Mouse (Mus musculus) hindlimb bud, embryonic 11.5 days (tissue): ENCODE data around the gene Wipf1.
"Not testable (repeated sequence)": the region's sequence is repeated elsewhere in the genome, so short reads cannot be mapped to it uniquely, and the experiment has no call there.

Experiments used
- DNase-seq: peaks from one replicate; pipeline ENCODE4 v3.0.0-alpha.2; 2012; ENCODE audit warnings: low read depth, low spot score; ENCODE audit errors: extremely low spot score

Wipf1 gene

DNA sequence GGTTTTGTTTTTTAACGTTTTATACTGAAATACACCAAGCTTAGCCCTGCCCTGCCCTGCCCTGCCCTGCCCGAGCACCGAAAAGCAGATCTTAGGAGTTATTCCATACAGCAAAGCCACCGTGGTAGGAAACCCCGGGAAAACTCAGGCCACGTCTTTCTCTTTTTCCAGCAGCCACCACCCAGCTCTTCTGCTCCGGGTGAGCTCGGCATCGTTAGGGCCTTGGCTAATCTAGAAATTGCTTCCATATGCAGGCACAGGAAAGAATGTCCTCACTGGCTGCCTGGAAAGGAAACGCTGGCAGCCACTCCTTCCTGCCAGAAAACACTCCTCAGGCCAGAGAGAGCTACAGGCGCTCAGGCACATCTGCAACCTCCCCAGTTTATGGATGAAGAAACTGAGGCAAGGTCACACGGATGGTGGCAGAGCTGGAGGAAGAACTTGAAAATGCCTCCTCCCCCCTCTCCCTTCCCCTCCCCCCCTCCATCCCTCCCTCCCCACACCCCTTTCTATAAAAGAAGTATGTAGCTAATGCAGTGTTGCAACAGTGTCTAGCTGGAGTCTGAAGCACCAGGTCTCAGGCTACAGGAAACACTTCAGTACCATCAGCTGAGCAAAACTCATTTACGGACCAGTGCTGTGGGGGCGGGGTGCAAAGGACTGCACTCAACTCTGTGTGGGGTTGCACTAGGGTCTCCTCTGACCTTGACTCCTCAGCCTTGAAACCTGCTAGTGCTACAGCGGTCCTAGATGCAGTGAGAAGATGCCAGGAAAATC, 20.1 kb downstream of the Wipf1 start:
- no peak for DNase-seq

DNA sequence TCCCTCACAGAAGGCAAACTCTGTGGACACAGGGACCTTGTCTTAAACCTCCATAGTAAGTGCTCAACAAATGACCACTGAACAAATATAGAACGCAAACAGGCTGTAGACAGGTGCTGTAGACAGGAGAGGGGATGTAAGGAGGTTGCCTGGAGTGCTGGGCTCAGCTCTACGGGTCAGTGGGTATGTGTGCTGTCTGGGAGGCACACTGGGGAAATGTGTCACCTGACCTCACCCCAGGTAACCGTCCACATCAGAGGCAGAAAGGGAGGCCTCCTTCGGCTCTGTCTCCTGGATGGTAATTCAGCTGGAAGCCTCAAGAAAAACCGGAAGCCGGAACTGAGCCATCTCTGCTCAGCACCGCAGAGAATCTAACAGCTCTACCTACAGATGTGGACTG, 21.6 kb downstream of the Wipf1 start:
- no peak for DNase-seq

DNA sequence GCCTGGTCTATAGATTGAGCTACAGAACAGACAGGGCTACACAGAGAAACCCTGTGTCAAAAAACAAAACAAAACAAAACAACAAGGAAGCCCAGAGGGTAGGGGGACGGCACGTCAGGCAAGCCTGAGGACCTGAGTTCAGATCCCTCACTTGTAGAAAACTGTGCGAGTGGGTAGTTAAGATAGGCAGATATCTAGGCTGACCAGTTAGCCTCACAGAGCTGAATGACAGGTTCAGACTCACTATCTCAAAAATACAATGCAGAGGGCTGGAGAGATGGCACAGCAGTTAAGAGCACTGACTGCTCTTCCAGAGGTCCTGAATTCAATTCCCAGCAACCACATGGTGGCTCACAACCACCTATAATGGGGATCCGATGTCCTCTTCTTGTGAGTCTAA, 23.2 kb downstream of the Wipf1 start:
- not testable (repeated sequence) for DNase-seq

DNA sequence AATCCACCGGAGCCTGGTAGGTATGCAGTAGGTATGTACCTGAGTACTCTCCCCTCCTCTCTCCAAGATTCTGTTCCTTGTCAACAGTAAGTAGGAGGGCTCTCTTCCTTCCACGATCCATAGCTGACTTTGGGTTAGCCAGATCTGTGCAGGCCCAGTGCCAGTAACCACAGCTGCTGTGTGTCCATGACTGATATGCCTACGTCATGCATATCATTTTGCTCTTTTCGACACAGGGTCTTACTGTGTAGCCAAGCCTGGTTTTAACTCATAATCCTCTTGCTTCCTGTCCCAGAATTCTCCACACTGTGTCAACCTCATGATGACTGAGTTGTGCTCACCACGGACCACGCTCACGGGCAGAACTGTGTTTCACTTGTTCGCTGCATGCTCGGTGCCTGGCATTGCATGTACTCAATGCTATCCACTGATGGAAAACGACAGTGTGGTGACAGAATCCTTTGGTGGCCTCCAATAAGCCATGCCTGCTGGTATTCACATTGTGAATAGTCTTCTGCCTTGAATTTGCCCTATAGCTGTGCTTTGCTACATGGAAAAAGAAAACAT, 26.6 kb downstream of the Wipf1 start:
- DNase-seq = no peak

DNA sequence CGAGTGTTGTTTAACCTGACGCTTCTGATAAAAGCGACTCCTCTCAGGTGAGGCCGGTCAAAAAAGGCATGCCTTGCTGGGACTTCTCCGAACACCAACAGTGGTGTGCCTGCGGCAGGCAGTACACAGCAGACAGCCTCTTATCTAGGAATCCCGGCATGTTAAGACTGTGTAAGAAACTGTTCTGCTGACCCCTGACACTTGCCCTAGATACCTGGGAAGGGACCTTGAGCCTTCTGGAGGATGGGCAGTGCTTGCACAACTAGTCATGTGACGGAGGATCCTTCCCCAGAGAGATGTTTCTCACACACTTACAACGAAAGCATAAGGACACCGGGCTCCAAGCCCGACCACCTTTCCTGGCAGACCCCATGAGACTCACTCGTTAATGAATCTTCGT, 28.7 kb downstream of the Wipf1 start:
- no peak for DNase-seq

DNA sequence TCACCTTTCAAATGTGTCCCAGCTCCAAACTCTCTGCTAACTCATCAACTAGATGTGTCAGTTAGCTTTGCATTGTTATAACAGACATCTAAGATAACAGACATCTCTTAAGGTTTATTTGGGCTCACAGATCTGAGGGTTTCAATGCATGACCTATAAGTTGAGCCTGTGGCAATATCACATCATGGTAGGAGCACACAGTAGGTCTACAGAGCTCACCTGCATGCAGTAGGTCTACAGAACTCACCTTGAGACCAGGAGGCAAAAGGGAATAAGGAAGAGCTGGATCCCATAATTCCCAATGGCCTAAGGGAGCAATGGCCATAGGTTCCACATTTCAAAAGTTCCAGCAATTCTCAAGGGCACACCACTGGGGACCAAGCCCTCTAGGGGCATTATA, 31.2 kb downstream of the Wipf1 start:
- no peak for DNase-seq

DNA sequence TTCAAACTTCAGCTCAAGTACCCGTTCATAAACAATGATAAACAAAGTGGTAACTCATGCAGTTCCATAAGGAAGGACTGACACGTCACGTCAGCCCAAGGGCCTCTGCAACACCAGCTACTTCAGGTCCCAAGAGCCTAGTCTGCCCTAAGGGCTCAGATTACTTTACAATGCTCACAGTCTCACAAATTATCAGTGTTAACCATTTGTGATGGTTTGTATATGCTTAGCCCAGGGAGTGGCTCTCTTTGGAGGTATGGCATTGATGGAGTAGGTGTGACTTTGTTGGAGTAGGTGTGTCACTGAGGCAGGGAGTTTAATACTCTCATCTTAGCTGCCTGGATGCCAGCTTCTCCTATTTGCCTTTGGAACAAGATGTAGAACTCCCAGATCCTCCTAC, 32.0 kb downstream of the Wipf1 start:
- no peak for DNase-seq

DNA sequence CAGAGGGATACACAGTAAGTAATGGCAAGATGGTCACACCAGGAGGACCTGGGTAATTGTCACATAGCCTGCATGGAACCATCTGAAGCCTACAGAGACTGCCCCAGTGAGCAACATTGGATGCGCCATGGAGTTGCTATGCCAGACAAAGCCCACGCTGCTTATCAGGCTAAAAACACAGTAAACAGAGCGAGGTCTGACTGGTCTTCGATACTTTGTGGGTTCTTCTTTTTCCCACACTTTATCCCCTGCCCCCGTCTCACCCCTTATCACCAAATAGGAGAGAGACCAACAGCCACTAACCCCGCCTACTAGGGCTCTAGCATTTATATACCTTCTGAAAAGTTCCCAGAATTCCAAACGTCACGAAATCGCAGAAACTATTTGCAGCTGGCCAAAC, 32.6 kb downstream of the Wipf1 start:
- no peak for DNase-seq

DNA sequence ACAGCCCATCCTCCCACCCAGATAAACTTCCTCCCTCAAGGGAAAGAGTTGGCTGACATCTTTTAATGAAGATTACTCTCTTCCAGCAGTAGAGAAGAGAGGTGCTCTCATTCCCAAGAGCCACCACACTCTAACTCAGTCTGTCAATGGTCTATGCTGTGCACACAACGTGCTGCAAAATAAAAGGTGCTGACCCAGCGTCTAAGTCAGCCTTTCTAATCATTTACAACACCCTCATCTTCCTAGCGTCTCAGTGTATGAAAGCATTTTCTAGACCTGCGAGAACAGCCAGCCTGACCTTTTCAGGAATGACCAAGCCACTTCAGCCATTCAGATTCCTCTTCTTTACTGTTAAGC, 33.2 kb downstream of the Wipf1 start:
- no peak for DNase-seq

DNA sequence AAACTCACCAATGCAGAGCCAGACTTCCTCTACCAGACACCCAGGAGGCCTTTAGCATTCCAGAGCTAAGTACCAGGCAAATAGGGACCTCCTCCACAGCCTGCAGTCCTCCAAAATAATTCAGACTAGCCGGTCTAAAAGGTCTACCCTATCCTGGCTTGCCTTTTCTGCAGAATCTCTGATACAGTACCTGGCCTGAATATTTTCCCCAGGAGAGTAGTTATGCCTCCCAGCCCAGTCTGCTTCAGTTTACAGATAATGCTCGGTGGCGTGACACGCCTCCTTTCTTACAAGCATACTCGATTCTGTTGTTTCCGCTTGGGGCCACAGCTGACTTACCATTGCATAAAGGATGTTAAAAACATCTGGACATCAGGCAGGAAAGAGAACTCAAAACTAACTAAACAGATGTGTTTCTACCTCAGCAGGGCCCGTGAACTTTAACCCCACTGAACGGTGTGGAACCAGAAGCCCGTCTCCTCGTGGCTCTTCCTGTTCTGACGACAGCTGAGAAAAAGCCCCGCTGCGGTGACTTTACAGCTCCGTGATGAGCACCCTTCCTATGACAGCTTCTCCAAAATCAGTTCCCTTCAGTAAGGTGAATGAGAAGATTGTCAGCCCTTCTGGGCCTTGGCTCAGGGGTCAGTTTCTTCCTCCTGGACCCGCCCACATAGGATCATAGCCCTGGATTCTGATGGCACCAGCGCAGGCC, 33.8 kb downstream of the Wipf1 start:
- no peak for DNase-seq

DNA sequence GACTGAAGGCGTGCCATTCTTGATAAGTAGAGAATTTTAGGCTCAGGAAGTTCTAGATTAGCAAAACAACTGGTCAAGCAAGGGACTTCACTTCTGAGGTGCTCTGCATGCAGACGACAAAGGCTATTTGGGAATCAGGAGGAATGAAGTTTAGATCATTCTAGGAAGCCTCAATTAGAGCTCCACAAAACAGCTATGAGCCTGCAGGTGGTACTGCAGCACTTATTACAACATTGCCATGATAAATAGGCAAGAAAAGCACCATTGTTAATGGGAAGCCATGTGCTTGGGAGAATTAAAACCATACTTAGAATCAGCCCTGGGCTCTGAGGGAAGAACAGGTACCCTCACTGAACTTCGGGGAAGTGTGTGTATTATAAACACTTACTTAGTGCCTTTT, 36.0 kb downstream of the Wipf1 start:
- DNase-seq = no peak

DNA sequence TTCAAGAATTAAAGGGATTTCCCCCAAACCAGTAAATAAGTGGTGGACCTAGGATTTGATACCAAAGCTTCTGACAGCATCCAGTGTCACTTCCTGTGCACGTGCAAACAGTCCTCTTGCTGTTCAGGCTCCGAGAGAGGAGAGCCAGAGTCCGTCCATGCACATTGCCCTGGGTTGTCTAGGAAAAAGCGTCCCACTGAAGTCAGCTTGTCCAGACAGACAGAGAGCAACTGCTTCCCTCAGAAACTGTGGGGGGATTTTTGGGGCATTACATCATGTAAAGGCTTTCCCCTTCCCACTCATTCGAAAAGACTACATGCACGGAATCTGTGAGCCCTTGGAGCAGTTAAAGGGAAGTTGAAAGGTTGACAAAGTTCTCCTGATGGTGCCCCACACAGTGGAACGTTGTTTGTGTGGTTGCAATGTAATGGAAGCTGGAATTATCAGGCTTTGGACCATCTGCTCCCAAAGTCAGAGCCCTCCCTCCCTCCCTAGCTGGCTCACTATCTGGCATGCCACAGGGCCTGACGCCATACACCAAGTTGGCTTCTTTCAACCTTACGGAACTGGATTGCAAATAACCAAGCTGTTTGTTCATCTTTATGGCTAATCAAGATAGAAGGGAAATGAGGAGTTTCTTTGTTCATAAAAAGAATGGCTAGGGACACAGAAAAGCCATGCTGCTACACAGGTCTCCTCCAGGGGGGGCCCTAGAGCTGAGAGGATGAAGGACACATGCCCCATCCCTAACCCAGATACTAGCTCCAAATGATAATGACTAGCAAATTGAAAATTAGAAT, 37.9 kb downstream of the Wipf1 start:
- no peak for DNase-seq

DNA sequence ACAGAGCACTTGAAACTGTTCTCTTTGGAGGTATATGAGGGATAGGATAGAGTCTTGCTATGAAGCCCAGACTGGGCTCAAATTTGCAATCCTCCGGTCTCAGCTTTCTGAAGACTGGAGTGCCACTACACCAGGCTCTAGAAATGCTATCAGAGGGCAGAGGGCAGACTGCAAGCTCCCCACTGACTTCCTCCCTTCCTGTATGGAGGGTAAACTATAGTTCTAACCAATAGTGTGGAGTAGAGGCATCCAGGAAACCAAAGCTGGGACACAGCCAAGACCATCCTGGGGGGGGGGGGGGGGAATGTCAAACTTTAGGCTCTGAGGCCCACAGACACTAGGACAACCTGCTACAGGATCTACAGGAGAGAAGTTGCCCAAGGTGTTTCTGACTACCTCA, 39.1 kb downstream of the Wipf1 start:
- no peak for DNase-seq

DNA sequence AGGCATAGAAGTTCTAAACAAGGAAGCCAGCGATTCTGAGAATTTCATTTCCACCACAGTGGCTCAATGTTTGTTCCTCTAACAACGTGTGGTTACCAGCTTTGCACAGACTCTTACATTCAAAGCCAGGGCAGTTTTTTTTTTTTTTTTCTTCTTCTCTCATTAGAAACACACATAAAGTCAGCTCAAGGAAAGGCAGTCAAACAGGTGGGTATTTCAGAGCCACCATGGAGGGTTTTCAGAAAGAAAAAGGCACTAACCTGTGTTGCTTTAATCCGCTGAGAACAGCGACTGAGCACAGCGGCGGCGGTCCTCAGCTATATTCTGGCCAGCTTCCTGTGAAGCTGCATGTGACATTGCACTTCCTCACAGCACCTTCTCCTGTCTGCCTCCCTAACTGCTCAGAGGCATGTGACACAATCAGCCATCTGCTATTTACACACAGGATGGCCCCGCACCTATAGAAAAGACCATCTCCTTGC, 43.4 kb downstream of the Wipf1 start:
- DNase-seq = no peak

DNA sequence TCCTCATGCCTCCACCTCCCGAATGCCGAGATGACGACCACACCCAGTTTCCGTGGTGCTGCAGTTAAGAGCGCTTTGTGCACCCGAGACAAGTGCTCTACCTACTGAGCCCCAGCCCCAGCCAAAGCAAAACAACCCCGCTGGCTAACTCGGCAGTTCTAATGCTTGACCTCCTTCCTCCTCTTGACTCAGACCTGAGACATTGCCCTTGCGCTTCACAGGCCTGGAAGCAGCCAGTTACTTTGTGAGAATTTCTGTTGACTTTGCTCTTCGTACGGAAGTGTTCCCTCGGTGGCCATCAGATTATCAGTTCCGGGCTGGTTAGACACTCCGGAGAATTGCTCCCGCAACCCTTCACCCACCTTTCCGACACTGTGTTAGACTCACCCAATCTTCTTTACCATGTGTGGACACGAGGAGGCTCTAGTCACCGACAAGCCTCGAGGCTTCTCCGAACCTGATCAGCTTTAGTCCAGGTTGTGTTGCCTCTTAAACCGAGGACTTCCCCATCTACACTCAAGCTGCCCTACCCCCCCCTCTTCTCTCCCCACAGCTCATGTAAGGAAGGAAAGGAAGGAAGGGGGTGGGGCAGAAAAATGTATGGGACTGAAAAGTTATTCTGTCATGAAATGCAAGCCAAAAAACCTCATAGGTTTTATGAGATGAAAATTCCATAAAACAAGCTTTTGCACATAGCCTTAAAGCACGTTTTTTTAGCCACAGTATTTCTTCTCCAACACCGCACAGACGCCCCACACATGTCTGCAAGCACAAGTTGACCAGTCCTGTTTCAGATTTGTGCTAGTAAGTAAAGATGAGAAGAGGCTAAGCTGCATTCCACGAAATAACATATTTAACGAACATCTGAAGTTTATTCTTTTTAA, 44.1 kb downstream of the Wipf1 start:
- DNase-seq = no peak

DNA sequence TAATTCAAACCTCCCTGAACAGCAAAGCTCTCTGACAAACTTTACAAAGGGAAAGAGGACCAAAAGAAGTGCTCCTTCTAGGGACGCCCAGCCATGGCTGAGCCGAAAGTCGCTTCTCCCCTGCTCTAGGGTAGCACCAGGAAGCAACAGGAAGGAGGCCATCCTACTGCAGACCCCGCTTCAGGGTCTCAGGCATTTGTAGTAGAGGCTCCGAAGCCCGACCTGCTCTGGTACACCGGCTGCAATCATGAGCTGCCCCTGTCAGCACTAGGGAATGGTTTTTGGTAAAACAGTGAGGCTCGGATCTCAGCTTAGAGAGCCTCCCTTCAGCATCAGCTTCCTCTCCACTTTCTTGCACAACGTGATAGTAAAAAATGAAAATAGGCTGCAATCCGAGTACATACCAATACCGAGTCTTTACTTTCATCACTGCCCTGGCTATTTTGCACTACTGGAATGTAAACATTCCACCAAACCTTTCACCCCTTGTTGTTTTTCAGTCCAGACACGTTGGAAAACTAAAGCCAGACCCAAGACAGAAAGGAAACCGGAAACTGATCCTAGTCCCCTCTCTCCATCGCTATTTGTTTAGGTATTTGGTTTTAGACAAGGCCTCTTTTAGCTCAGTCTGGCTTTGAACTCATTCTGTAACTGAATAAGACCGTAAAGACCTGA, 44.8 kb downstream of the Wipf1 start:
- DNase-seq = no peak

DNA sequence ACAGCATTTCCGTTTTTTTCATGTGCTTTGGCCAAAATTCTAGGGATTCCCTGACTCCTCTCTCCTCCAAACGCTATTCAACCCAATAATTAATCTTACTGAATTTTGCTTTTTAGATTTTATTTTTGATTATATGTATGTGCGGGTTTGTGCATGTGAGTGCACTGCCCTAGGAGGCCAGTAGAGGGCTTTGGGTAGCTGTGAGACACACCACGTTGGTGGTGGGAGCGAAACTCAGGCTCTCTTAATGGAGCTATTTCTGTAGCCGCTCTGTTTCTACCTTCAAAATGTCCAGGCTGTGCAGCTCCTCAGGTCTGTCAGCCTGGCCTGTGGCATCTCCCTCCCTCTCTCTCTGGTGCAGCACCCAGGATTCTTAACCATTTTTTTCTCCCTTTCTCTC, 50.7 kb downstream of the Wipf1 start:
- DNase-seq = no peak

DNA sequence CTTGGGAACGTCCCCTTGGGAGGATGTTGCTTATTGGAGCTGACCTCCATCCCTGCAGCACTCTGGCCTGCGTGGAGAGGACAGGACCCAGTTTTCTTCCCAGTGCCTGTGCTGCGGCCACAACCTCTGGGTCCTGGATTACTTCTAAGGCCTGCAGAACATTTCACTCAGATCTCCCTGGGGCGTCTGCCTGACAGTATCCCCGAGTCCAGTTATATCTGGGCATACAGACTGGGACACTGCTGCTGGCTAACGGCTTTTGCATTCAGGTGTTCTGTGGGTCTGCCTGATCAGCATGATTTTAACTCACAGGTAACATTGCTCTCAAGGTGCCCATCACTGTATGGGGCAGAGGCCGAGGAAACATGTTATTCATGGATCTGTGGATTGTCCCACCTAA, 52.0 kb downstream of the Wipf1 start:
- no peak for DNase-seq

DNA sequence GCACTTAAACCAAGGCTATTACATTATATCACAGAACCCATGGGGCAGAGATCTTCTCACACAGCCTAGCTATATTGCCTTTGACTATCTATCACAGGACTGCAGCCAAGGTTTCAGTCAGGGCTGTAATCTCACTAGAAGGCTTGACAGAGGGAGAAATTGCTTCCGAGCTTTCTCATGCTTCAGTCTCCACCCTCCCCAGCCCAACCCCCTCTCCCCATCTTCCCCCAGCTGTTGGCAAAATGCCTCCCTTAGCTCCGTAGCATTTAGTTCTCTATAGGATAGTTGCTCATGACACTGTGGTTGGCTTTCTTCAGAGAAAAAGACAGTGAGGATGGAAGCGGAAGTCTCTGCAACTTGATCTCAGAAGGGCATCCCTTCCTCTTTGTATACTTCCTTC, 54.0 kb downstream of the Wipf1 start:
- DNase-seq = no peak

DNA sequence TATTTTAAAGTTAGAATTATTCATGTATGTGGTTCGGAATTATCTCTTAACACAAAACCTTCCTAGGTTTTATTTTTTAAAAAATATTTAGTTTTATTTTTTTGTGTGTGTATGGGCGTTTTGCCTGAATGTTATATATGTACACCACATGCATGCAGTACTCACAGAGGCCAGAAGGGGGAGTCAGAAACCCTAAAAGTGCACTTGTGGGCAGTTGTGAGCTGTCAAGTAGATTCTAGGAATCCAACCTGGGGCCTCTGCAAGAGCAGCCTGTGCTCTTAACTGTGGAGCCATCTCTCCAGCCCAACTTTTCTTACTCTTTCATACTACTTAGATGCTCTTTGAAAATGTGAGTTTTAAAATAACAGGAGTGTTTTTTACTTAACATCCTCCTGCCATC, 57.4 kb downstream of the Wipf1 start:
- no peak for DNase-seq
